Mouse (Mus musculus): ENCODE measurements around the gene Efna5.

The Efna5 gene

DNA sequence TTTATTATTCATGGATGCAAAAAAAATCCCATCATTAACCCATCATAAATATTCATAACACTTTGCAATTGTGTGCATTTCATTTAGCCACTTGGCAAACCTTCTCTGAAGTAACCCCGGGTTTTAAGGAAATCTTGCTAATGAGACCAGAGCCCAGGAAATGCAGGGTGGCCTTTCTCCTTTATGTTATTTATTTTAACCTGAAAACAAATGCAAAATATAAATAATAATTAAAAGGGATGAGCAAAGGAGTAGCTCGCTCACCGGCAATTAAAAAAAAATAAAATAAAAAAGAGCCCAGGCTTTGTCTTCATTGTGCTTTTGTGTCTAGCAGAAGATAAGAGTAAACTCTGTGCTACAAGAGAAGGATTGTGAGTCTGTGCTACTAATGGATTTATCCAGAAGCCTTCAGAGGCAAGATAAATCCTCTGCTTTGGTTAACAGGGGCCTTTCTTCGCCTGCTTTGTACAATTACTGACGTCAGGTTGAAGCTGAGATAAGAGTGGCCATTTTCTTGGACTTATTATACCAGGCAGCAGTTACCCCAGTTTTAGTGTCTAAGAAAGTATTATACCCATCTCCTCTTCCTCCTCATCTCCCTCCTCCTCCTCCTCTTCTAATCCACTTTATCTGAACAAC, 288.6 kb downstream of the Efna5 start:
- DNase-seq, result no peak

DNA sequence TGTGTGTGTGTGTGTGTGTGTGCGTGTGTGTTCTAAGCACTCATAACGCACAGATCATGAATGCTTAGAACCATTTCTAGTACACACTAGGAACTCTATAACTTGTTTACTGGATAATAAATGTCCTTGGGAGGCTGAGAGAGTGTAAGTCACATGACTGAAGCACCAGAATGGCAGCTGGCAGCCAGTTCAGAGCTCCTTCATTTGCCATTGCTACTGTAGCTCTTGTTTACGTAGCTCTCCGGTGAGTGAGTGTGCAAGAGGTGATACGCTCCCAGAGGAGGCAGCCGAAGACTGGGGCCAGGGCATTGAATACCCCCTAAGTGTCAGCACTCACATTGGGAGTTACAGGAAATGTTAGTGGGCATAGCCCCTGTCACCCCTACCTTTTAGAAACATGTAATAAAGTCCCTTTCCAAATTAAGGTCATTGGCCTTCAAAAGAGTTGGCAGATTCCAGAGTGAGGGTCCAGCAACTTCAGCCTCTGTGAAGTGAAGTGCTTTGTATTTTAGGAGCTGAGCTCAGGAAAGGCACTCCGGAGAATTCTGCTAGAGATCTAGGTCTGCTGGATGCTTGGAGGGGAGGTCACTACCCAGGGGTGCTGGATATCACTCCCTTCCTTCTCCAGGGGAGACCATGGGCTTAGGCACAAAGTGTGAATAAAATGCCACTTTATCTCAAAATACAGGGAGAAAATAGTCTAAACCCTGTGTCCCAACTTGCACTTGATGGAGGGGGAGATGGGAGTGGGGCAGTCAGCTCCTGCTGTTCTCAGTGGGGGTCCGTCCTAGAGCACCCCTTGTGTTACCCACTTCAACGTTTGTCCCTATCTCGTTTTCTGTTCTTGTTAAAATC, 289.3 kb downstream of the Efna5 start:
- DNase-seq, result no peak

DNA sequence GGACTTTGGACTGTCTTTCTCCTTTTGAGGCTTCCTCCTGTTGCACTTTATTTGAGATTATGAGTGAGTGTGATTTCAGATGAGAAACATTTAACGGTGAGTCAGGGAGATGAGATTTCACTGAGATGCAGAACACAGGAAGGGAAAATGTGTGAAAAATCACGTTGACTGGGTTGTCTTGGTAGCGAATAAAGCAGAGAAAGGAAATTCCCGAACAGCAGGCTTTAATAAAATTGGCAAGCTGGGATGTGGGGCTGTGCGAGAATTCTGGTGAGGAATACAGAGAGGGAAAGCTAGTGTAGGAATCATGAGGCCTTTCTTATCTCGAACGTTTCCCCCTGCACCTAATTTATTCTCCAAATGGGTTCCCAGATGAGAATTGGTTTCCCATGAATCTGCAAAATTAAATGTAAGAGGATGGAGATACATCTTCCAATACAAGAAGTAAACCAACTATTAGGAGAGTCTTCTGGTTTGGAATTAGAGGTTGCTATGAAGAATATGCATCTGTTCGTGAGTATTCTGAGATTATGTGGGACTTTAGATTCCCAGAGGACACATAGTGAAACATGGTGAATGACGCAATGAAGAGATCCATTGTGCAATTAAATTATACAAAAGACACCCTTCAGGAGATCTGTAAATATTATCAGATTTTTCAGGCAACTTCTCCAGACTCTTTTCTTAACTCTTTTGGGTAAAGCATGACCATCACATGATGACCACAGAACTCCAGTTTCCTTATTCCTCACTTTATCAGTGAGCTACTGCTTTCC, 290.2 kb downstream of the Efna5 start:
- DNase-seq, result no peak

DNA sequence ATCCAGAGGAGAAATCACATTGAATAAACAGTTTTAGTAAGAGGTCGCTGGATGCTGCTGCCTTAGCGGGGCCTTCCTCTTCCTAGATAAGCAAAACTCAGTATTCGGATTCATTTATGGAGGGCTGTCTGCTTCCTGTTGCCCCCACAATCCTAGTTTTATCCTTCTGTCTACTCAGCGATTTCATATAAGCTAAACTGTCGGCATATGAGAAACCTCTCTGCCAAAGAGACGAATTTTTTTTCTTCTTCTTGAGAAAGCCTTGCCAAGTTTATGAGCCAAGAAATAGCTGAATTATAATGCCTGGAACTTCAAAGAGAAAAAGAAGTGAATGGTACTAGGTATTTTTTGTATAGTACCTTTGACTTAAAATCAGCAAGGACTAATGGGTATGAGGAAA, 301.0 kb downstream of the Efna5 start:
- no peak for DNase-seq

DNA sequence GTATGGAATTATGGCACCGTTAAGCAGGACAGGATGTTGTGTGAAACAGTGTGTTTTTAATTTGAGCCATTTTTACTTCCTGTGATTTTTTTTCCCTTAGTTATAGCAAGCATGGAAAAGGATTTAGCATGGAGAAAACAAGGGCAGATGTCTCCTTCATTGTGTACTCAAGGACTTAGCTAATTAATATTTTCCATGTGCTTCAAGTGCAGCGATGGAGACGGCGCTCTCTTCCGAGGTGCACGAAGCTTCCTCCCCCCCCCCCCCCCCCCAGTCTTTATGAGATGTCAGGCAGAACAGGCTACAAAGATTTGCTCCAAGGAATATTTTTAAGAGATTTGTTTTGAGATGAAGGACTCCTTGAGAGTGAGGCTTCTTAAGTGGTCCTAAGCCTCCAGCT, 301.5 kb downstream of the Efna5 start:
- DNase-seq, result no peak

DNA sequence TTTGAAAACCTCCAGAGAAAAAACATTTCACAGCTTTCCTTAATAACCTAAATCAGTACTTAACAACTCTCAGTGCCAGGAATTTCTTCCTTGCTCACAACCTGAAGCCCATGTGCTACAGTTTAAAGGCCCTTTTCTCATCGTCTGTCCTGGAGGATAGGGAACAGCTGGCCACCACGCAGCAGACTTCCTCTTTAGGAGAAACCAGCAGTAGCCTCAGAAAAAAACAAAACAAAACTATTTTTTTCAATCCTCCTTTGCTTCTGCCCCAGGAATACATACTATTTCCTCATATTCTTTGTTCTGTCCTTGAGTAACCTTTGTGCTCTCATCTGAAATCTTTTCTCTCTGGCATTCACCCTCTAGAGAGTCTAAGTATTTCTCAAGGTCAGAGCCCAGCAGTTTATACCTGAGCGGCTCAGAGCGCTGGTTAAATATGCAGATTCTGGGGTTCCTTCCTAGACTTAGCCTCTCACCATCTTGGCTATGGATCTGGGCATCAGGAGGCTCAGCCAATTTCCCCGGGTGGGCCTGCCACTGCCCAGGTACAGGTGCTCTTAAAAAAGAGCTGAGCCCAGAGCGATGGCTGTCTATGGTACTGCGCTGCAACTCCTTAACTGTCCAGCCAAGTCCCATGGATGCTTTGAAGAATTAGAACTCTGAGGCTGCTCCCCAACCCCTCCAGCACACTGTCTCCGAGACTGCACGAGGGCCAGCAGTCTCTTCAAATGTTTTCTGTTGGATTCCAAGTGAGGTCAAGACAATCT, 306.4 kb downstream of the Efna5 start:
- DNase-seq, result no peak

DNA sequence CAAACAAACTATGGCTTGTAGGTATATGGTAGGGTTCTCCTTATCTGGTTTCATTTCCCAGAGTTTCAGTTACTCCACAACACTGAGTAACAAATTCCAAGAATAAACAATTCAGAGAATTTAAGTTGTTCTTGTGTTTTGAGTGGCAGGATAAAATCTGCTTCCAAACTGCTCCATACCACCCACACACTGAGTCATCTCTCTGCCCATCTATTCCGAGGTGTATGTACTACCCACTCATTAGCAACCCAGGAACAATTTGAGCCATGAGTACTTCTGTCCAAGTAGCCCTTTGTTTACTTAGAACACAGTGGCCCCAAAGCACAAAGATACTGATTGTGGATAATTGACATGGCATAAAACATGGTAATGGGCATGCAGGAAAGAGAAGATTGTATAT, 311.0 kb downstream of the Efna5 start:
- no peak for DNase-seq

DNA sequence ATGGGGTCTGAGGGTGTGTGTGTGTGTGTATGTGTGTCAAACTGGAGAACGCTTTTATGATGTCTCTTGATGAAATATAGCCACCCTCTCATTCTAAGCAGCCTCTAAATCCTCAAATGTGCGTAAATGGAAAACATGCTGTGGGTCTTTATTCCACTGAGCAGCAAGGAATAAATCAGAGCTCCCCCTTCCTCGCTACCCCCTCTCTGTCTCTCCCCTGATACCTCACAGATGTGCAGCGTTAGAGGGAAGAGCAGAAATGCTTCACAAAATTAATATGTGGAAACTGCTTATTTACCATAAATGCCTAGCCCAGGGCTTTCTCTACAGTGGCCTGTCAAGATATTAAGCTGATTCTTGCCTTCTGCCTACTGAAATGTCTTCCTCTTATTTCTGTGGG, 313.1 kb downstream of the Efna5 start:
- no peak for DNase-seq

DNA sequence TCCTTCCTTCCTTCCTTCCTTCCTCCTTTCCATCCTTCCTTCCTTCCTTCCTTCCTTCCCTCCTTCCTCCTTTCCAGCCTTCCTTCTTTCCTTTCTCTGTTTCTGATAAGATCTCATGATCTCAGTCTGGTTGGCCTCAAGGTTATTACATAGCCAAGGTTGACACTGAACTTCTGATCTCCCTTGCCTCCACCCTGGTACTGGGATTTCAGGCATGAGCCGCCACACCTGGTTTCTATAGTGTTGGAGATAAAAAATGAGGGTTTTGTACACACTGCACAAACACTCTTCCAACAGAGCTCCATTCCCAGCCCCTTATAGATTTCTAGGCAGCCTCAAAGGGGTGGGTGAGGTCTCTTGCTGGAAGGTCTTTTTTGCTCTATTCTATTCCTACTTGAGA, 315.5 kb downstream of the Efna5 start:
- no peak for DNase-seq

DNA sequence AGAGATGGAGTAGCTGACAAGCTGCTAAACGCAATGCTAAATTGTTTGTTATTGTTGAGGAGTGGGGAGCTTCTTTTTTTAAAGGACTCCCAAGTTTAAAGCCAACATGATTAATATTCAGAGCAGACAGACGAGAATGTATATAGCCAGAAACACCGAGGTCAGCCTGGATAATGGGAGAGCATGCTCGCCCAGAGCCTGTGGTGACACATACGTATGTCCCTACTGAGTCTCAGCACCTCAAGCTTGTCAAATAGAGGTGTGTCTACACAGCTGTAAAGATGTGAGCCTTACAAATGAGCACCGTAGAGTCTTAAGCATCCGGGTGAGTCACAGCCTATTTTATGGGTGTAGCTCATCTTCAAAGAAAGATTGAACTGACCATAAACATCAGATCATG, 318.7 kb downstream of the Efna5 start:
- no peak for DNase-seq

DNA sequence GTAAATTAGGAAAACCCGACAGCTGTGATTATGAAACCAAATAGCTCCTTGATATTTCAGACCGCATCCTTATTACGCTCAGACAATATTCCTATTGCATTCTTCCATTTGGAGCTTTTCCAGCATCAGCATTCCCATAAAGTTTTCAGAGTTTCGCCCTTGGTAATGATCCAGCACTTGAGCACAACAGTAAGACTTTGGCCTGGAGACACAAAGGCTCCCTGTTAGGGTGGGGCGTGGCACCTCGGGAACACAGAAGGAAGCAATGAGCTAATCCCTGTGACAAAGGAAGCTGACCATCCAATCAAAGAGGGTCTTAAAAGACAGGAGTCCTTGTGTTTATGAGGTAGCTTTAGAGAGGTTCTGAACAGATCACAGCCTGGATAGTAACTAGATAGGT, 323.9 kb downstream of the Efna5 start:
- no peak for DNase-seq

Data from thymus, postnatal 25 days (tissue).